Mouse (Mus musculus): ENCODE results near the gene Gm21637.
"Not testable (repeated sequence)": the region's sequence is repeated elsewhere in the genome, so short reads cannot be mapped to it uniquely, and the experiment has no call there.

Gene Gm21637

DNA sequence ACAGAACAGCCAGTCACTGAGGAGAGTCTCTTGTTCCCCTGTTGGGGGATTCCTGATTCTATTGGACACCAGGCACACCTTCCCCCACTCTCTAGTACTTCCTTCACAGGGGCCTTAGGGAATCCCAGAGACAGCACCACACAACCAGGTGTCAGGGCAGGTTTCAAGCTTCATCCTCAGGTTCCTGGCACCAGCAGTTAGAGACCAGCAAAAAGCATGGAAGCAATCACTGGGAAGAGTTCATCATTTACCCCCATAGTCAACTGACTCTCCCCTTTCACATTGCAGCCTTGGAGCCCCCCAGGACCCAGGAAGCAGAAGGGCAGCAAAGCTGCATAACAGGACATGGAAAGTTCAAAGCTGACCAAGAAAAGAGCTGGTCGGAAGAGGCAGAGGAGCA is at the start of gene Gm21637:
TSS of gene Gm21637 (plus strand) at position 301 of the 400 bp plus-strand sequence.
- DNase-seq = not testable (repeated sequence)
